Mouse (Mus musculus) liver, postnatal 0 days (tissue): ENCODE data around the gene Ethe1. TPM values are rescaled to one million over a fixed set of nuclear protein-coding genes. Genes with fewer than 3 reads are reported as not detected.

ENCODE experiments used
- ATAC-seq: fragments of 200-750 bp; cut with Nextera tagmentation; 2 replicates; pipeline ENCODE4 v1.8.0; 2017; ENCODE audit warnings: mild to moderate bottlenecking, moderate library complexity
- DNase-seq: peaks from one replicate; pipeline ENCODE4 v3.0.0-alpha.2; 2016
- H3K27ac ChIP-seq: fragments of 300-500 bp; sonication (generic); 2 replicates; pipeline ENCODE4 v1.5.1; 2014; ENCODE audit warnings: antibody characterized with exemption, moderate library complexity, mild to moderate bottlenecking, low read depth
- H3K27me3 ChIP-seq: fragments of 300-500 bp; sonication (generic); 2 replicates; pipeline ENCODE4 v1.6.1; 2014; ENCODE audit warnings: low read length, control low read depth, mixed read lengths; ENCODE audit not compliant: insufficient read depth
- H3K36me3 ChIP-seq: fragments of 300-500 bp; sonication (generic); replicated peaks from 2 replicates; pipeline ENCODE4 v1.6.1; 2014; ENCODE audit warnings: mild to moderate bottlenecking, control low read depth, low read length, moderate library complexity, mixed read lengths; ENCODE audit not compliant: insufficient read depth
- H3K4me1 ChIP-seq: fragments of 300-500 bp; sonication (generic); 2 replicates; pipeline ENCODE4 v1.6.1; 2014; ENCODE audit warnings: antibody characterized with exemption, mild to moderate bottlenecking, control low read depth; ENCODE audit not compliant: insufficient read depth
- H3K4me2 ChIP-seq: fragments of 300-500 bp; sonication (generic); 2 replicates; pipeline ENCODE4 v1.6.1; 2014; ENCODE audit warnings: low read depth, mild to moderate bottlenecking, low read length, moderate library complexity, mixed read lengths
- H3K4me3 ChIP-seq: fragments of 300-500 bp; sonication (generic); 2 replicates; pipeline ENCODE4 v1.5.1; 2014; ENCODE audit warnings: low read depth, low read length
- H3K9ac ChIP-seq: fragments of 300-500 bp; sonication (generic); replicated peaks from 2 replicates; pipeline ENCODE4 v1.6.1; 2014; ENCODE audit warnings: mild to moderate bottlenecking, moderate library complexity
- H3K9me3 ChIP-seq: fragments of 300-500 bp; sonication (generic); 2 replicates; pipeline ENCODE4 v1.6.1; 2016; ENCODE audit warnings: mild to moderate bottlenecking, control low read depth, low read length, mixed read lengths
- CTCF ChIP-seq: sonication (generic); IDR thresholded peaks from 2 replicates; pipeline ENCODE4 v1.5.1; 2016; ENCODE audit warnings: antibody characterized with exemption, low read depth
- EP300 ChIP-seq: IDR thresholded peaks from 2 replicates; pipeline ENCODE4 v1.6.1; 2016; ENCODE audit warnings: antibody characterized with exemption, low read depth, mild to moderate bottlenecking
- WGBS: fragments of 180-500 bp; shearing (Covaris S2); extraction: QIAGEN DNeasy Blood & Tissue Kit; methylation state at CpG from one replicate; pipeline ENCODE4 v1.1.7; 2014; ENCODE audit not compliant: insufficient replicate concordance; 5-methylcytosine and 5-hydroxymethylcytosine counted together
- polyA plus RNA-seq: library from polyadenylated mRNA; unstranded; fragments of >200 nt; fragmentation: Nextera tagmentation; extraction: Ambion mirVana; gene quantifications from 2 replicates; pipeline ENCODE4 v1.2.1, GENCODE M21; 2015

The Ethe1 gene
- polyA plus RNA-seq, 1 experiment from 2014 or later, result 39.7 TPM

GRCm38 (mm10) chr7:24568512-24568911, 18.8 kb upstream of the Ethe1 start:
- Histone ChIP-seq H3K9ac (no peak overlapping the region), H3K9me3 (no peaks in the 10 kb centered on the region), H3K4me2 (no peak overlapping the region), H3K4me3 (no peak overlapping the region), H3K27ac (no peak overlapping the region), H3K36me3 (peaks cover 29% of the 10 kb centered on the region), H3K4me1 (peaks cover 1% of the 10 kb centered on the region; the same call in 1 of the 2 replicates), H3K27me3 (no peaks in the 10 kb centered on the region)
- ATAC-seq, result no peak
- TF ChIP-seq EP300, result no peak
- no peak for TF ChIP-seq CTCF
- DNase-seq, result no peak
- WGBS, result 83% methylated on average over 4 of the region's 4 CpGs

GRCm38 (mm10) chr7:24571071-24571470, 16.3 kb upstream of the Ethe1 start:
- WGBS, result 73% methylated on average over 4 of the region's 4 CpGs
- TF ChIP-seq EP300 (no peak), CTCF (no peak)

DNA sequence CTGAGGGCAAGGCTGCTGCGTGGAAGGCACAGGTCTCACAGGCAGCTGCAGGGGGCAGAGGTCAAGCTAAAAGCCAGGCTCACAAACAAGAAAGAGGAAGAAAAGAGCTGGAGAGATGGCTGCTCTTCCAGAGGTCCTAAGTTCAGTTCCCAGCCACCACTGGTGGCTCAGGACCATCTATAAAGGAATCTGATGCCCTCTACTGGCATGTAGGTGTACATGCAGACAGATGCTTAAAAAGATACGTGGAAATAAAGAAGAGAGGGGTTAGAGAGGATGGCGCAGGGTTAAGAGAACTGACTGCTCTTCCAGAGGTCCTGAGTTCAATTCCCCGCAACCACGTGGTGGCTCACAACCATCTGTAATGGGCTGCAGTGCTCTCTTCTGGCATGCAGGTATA, 14.9 kb upstream of the Ethe1 start:
- Histone ChIP-seq H3K9ac (no peak overlapping the region), H3K27me3 (no peaks in the 10 kb centered on the region), H3K9me3 (no peaks in the 10 kb centered on the region), H3K27ac (no peak overlapping the region), H3K36me3 (peaks cover 12% of the 10 kb centered on the region), H3K4me1 (peaks cover 6% of the 10 kb centered on the region; the same call in 1 of the 2 replicates), H3K4me3 (no peak overlapping the region), H3K4me2 (no peak overlapping the region)
- DNase-seq (no peak), ATAC-seq (no peak)
- TF ChIP-seq CTCF (peak; percentile 66), EP300 (no peak)
- 58% methylated on average over 5 of the region's 5 CpGs for WGBS

More at GRCm38 (mm10) chr7:24571071-24571470, 16.3 kb upstream of the Ethe1 start:
- ATAC-seq (no peak), DNase-seq (no peak)
- no peak overlapping the region for H3K4me2 ChIP-seq
- no peak overlapping the region for H3K9ac ChIP-seq
- H3K4me1 ChIP-seq, result peaks cover 6% of the 10 kb centered on the region; the same call in 1 of the 2 replicates
- peaks cover 24% of the 10 kb centered on the region for H3K36me3 ChIP-seq
- H3K27me3 ChIP-seq, result no peaks in the 10 kb centered on the region
- H3K9me3 ChIP-seq, result no peaks in the 10 kb centered on the region
- H3K4me3 ChIP-seq, result no peak overlapping the region
- H3K27ac ChIP-seq, result no peak overlapping the region

DNA sequence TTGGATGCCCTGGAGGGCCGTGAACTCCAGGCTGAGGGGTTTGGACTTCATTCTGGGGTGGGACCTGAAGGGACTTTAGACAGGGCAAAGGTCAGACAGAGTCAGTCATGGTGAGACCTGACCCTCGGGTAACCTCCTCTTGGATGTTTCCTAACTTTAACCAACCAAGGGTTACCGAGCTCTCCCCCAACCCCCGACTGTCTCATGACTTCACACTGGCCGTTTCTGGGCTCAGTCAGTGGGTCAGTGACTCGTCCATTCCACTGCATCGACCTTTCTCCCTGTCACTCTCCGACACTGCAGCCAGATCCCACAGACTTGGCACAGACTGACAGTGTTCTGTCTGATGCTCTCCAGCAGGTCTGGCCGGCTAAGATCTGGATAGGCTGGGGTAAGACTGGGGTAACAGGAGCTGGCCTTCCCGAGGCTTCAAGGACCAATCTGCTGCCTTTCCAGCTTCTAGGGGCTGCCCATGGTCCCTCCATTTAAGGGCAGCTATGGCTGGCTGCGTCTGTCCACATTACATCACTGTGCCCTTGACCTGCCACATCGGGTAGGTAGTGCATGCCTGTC, 13.0 kb upstream of the Ethe1 start:
- Histone ChIP-seq H3K4me3 (no peak overlapping the region), H3K27me3 (no peaks in the 10 kb centered on the region), H3K4me2 (no peak overlapping the region), H3K9me3 (no peaks in the 10 kb centered on the region), H3K9ac (no peak overlapping the region), H3K36me3 (no peaks in the 10 kb centered on the region), H3K4me1 (peaks cover 6% of the 10 kb centered on the region; the same call in 1 of the 2 replicates), H3K27ac (peak overlapping the region; percentile 82)
- TF ChIP-seq CTCF (no peak), EP300 (peak; percentile 80)
- peak; percentile 96 for ATAC-seq
- DNase-seq, result peak; percentile 57
- WGBS, result 54% methylated on average over 12 of the region's 12 CpGs

GRCm38 (mm10) chr7:24577811-24578210, 9.5 kb upstream of the Ethe1 start:
- Histone ChIP-seq H3K27ac (no peak overlapping the region), H3K4me2 (no peak overlapping the region), H3K27me3 (no peaks in the 10 kb centered on the region), H3K9me3 (no peaks in the 10 kb centered on the region), H3K4me3 (no peak overlapping the region), H3K9ac (no peak overlapping the region), H3K36me3 (no peaks in the 10 kb centered on the region), H3K4me1 (peaks cover 6% of the 10 kb centered on the region; the same call in 1 of the 2 replicates)
- ATAC-seq, result no peak
- no peak for TF ChIP-seq EP300
- no peak for TF ChIP-seq CTCF
- DNase-seq, result no peak
- WGBS, result 84% methylated on average over 10 of the region's 10 CpGs

DNA sequence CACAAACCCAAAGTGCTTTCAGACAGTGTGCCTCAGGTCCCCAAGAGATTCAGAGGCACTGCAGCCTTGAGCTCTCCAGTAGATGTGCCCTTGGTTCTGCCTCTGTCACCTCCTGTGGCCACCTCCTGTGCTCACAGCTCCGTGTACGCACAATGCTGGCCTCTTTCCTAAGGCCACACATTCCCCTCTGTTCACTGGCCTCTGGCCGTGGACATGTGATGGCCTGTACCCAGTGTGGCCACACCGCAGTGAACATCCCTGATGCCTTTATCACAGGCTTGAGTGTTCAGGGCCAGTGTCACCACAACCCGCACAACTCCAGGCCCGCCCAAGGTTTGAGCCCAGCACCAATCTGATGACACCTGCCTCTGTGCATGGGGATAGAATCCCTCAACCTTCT, 2.5 kb upstream of the Ethe1 start:
- H3K27ac ChIP-seq, result no peak overlapping the region
- no peaks in the 10 kb centered on the region for H3K36me3 ChIP-seq
- H3K9ac ChIP-seq, result no peak overlapping the region
- no peaks in the 10 kb centered on the region for H3K9me3 ChIP-seq
- TF ChIP-seq CTCF (no peak), EP300 (no peak)
- H3K4me1 ChIP-seq, result peaks cover 11% of the 10 kb centered on the region
- WGBS, result 83% methylated on average over 6 of the region's 6 CpGs
- H3K27me3 ChIP-seq, result peaks cover 17% of the 10 kb centered on the region
- ATAC-seq (no peak), DNase-seq (no peak)
- no peak overlapping the region for H3K4me2 ChIP-seq
- H3K4me3 ChIP-seq, result no peak overlapping the region

GRCm38 (mm10) chr7:24585995-24586394, 1.3 kb upstream of the Ethe1 start:
- no peak for TF ChIP-seq CTCF
- Histone ChIP-seq H3K27ac (no peak overlapping the region), H3K36me3 (no peaks in the 10 kb centered on the region), H3K4me2 (no peak overlapping the region), H3K4me3 (no peak overlapping the region), H3K9ac (no peak overlapping the region), H3K27me3 (peaks cover 17% of the 10 kb centered on the region), H3K9me3 (no peaks in the 10 kb centered on the region), H3K4me1 (peaks cover 11% of the 10 kb centered on the region)
- WGBS, result 54% methylated on average over 16 of the region's 16 CpGs
- ATAC-seq (no peak), DNase-seq (no peak)
